Mouse (Mus musculus): ENCODE data around the gene Sh2d6. TPM values are rescaled to one million over a fixed set of nuclear protein-coding genes. Genes with fewer than 3 reads are reported as not detected.

The Sh2d6 gene
- total and polyA plus RNA-seq, 2 experiments from 2014 or later = not detected

GRCm38 (mm10) chr6:72512386-72513070 is 9.0 kb downstream of the Sh2d6 start:
- Histone ChIP-seq H3K27ac (ENCODE audit: low read depth) (peak overlapping the region; percentile 85), H3K4me3 (ENCODE audit: low read depth, low read length) (peak overlapping the region; percentile 33), H3K9ac (replicated peaks; ENCODE audit: low read depth, low read length) (peak overlapping the region; percentile 37), H3K4me2 (ENCODE audit: low read depth, low read length) (peak overlapping the region; percentile 56), H3K9me3 (replicated peaks; ENCODE audit: control insufficient read depth, low read length) (no peaks in the 10 kb centered on the region), H3K27me3 (ENCODE audit: control insufficient read depth, insufficient read depth, low read length) (no peaks in the 10 kb centered on the region), H3K36me3 (replicated peaks; ENCODE audit: control insufficient read depth, insufficient read depth, low read length) (no peaks in the 10 kb centered on the region), H3K4me1 (ENCODE audit: control insufficient read depth, insufficient read depth) (peaks cover 36% of the 10 kb centered on the region)
- TF ChIP-seq CTCF (IDR thresholded peaks at IDR 0.05; ENCODE audit: low read depth) (no peak), EP300 (IDR thresholded peaks at IDR 0.05; ENCODE audit: low read depth) (peak; percentile 95)
- DNase-seq (ENCODE audit: low spot score) (peak; percentile 80), ATAC-seq (ENCODE audit: insufficient read depth, low read depth) (peak; percentile 84)
- 2% methylated on average over 33 of the region's 33 CpGs for WGBS

GRCm38 (mm10) chr6:72510686-72511421 is 10.7 kb downstream of the Sh2d6 start:
- H3K4me1 ChIP-seq (ENCODE audit: control insufficient read depth, insufficient read depth) = peaks cover 36% of the 10 kb centered on the region
- no peak overlapping the region for H3K4me3 ChIP-seq (ENCODE audit: low read depth, low read length)
- H3K36me3 ChIP-seq (replicated peaks; ENCODE audit: control insufficient read depth, insufficient read depth, low read length) = no peaks in the 10 kb centered on the region
- peak; percentile 23; the same call in 1 of the 2 replicates for TF ChIP-seq CTCF (IDR thresholded peaks at IDR 0.05; ENCODE audit: low read depth)
- TF ChIP-seq EP300 (IDR thresholded peaks at IDR 0.05; ENCODE audit: low read depth) = no peak
- H3K4me2 ChIP-seq (ENCODE audit: low read depth, low read length) = no peak overlapping the region
- no peaks in the 10 kb centered on the region for H3K27me3 ChIP-seq (ENCODE audit: control insufficient read depth, insufficient read depth, low read length)
- no peaks in the 10 kb centered on the region for H3K9me3 ChIP-seq (replicated peaks; ENCODE audit: control insufficient read depth, low read length)
- 35% methylated on average over 6 of the region's 6 CpGs for WGBS
- peak; percentile 58 for DNase-seq (ENCODE audit: low spot score)
- 0 out of 2 replicates have a peak, but pooled peaks have one; percentile 22 for ATAC-seq (ENCODE audit: insufficient read depth, low read depth)
- H3K9ac ChIP-seq (replicated peaks; ENCODE audit: low read depth, low read length) = no peak overlapping the region
- H3K27ac ChIP-seq (ENCODE audit: low read depth) = peak overlapping the region; percentile 54

- no peak overlapping the region for H3K4me2 ChIP-seq (ENCODE audit: low read depth, low read length)
- TF ChIP-seq CTCF (IDR thresholded peaks at IDR 0.05; ENCODE audit: low read depth) = no peak
- no peak for TF ChIP-seq EP300 (IDR thresholded peaks at IDR 0.05; ENCODE audit: low read depth)
- 48% methylated on average over 2 of the region's 2 CpGs for WGBS
- no peaks in the 10 kb centered on the region for H3K9me3 ChIP-seq (replicated peaks; ENCODE audit: control insufficient read depth, low read length)
- H3K4me1 ChIP-seq (ENCODE audit: control insufficient read depth, insufficient read depth) = peaks cover 36% of the 10 kb centered on the region
- peak overlapping the region; percentile 54 for H3K27ac ChIP-seq (ENCODE audit: low read depth)
- no peaks in the 10 kb centered on the region for H3K36me3 ChIP-seq (replicated peaks; ENCODE audit: control insufficient read depth, insufficient read depth, low read length)
- ATAC-seq (ENCODE audit: insufficient read depth, low read depth) (no peak), DNase-seq (ENCODE audit: low spot score) (no peak)
- no peak overlapping the region for H3K9ac ChIP-seq (replicated peaks; ENCODE audit: low read depth, low read length)
- H3K4me3 ChIP-seq (ENCODE audit: low read depth, low read length) = no peak overlapping the region
- no peaks in the 10 kb centered on the region for H3K27me3 ChIP-seq (ENCODE audit: control insufficient read depth, insufficient read depth, low read length)
Observed at GRCm38 (mm10) chr6:72509872-72510435, 11.6 kb downstream of the Sh2d6 start.

GRCm38 (mm10) chr6:72508596-72508995 is 12.9 kb downstream of the Sh2d6 start:
- Histone ChIP-seq H3K4me1 (ENCODE audit: control insufficient read depth, insufficient read depth) (peaks cover 45% of the 10 kb centered on the region), H3K27ac (ENCODE audit: low read depth) (no peak overlapping the region), H3K9me3 (replicated peaks; ENCODE audit: control insufficient read depth, low read length) (no peaks in the 10 kb centered on the region), H3K4me3 (ENCODE audit: low read depth, low read length) (no peak overlapping the region), H3K9ac (replicated peaks; ENCODE audit: low read depth, low read length) (no peak overlapping the region), H3K36me3 (replicated peaks; ENCODE audit: control insufficient read depth, insufficient read depth, low read length) (no peaks in the 10 kb centered on the region), H3K4me2 (ENCODE audit: low read depth, low read length) (no peak overlapping the region), H3K27me3 (ENCODE audit: control insufficient read depth, insufficient read depth, low read length) (no peaks in the 10 kb centered on the region)
- ATAC-seq (ENCODE audit: insufficient read depth, low read depth) (no peak), DNase-seq (ENCODE audit: low spot score) (no peak)
- 83% methylated on average over 4 of the region's 4 CpGs for WGBS
- TF ChIP-seq EP300 (IDR thresholded peaks at IDR 0.05; ENCODE audit: low read depth) = no peak
- TF ChIP-seq CTCF (IDR thresholded peaks at IDR 0.05; ENCODE audit: low read depth) = no peak

- WGBS = 66% methylated on average over 1 of the region's 1 CpGs
- H3K4me3 ChIP-seq (ENCODE audit: low read depth, low read length) = no peak overlapping the region
- no peak for DNase-seq (ENCODE audit: low spot score)
- no peak overlapping the region for H3K27ac ChIP-seq (ENCODE audit: low read depth)
- H3K27me3 ChIP-seq (ENCODE audit: control insufficient read depth, insufficient read depth, low read length) = no peaks in the 10 kb centered on the region
- TF ChIP-seq CTCF (IDR thresholded peaks at IDR 0.05; ENCODE audit: low read depth) = no peak
- no peak for TF ChIP-seq EP300 (IDR thresholded peaks at IDR 0.05; ENCODE audit: low read depth)
- no peaks in the 10 kb centered on the region for H3K9me3 ChIP-seq (replicated peaks; ENCODE audit: control insufficient read depth, low read length)
- ATAC-seq (ENCODE audit: insufficient read depth, low read depth) = no peak
- no peak overlapping the region for H3K4me2 ChIP-seq (ENCODE audit: low read depth, low read length)
- no peak overlapping the region for H3K9ac ChIP-seq (replicated peaks; ENCODE audit: low read depth, low read length)
- H3K36me3 ChIP-seq (replicated peaks; ENCODE audit: control insufficient read depth, insufficient read depth, low read length) = no peaks in the 10 kb centered on the region
- peaks cover 21% of the 10 kb centered on the region for H3K4me1 ChIP-seq (ENCODE audit: control insufficient read depth, insufficient read depth)
Observed at GRCm38 (mm10) chr6:72506104-72506503, 15.4 kb downstream of the Sh2d6 start.

All from heart, postnatal 0 days (tissue).